ENCODE assay signal across 26 mouse cellular contexts in the genomic region with DNA sequence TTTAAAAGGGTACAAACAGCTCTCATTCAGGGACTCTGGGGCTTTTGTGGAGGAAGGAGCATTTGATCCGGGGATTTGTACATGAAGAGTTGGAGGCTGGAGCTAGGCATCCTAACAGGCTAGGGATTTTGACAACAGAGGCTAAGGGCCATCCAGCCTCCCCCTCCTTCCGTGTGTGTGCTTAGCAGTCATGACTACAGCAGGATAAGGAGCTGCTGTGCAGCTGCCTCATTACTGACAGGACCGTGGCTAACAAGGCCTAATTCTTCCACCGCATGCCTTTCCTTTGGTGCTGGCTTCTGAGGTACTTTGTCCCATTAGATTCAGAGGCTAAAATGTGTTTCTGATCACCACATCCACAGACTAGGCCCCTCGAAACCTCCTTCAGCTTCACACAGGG.
DNase-seq lines count a peak whose midpoint lies in the region; ATAC-seq and TF ChIP-seq lines count a peak whose summit lies in the region.
"Had no signal": no experiment of that assay in that cellular context is flagged by ENCODE, and none has a peak within 500 bp of the region (broad histone marks: within the 10 kb centered on the region; RNA-seq: fewer than 3 reads in every experiment).

No protein-coding gene starts in this region.

- no peak for TF ChIP-seq POLR2A in brain, embryonic 14.5 days (IDR thresholded peaks at IDR 0.05; ENCODE audit: borderline replicate concordance, extremely low read depth, insufficient read depth, insufficient read length, poor library complexity, severe bottlenecking)

- no peaks in the 10 kb centered on the region for H3K4me1 ChIP-seq in embryonic facial prominence, embryonic 14.5 days (ENCODE audit: control insufficient read depth, insufficient read depth, low read length)
- H3K4me1 ChIP-seq: forebrain, embryonic 15.5 days; heart, embryonic 13.5 days; hindbrain, embryonic 12.5 days; limb, embryonic 15.5 days; lung, embryonic 15.5 days; megakaryocyte, embryonic 14.5 days had no signal

- no peaks in the 10 kb centered on the region for H3K27me3 ChIP-seq in embryonic facial prominence, embryonic 14.5 days (replicated peaks; ENCODE audit: control insufficient read depth, insufficient read depth, low read length)
- H3K27me3 ChIP-seq: embryonic facial prominence, embryonic 13.5 days; forebrain, embryonic 15.5 days; heart, embryonic 13.5 days; hindbrain, embryonic 12.5 days; limb, embryonic 15.5 days; lung, embryonic 15.5 days; megakaryocyte, embryonic 14.5 days had no signal

- no peaks in the 10 kb centered on the region for H3K9me3 ChIP-seq in embryonic facial prominence, embryonic 14.5 days (ENCODE audit: control insufficient read depth, low read length)
- H3K9me3 ChIP-seq: embryonic facial prominence, embryonic 13.5 days; forebrain, embryonic 15.5 days; heart, embryonic 13.5 days; limb, embryonic 15.5 days; lung, embryonic 15.5 days had no signal

- 41% methylated on average over 5 of the region's 5 CpGs for WGBS in embryonic facial prominence, embryonic 14.5 days

- H3K9ac ChIP-seq in embryonic facial prominence, embryonic 14.5 days (ENCODE audit: low read depth, low read length): no peak overlapping the region
- H3K9ac ChIP-seq: embryonic facial prominence, embryonic 13.5 days; forebrain, embryonic 15.5 days; heart, embryonic 13.5 days; hindbrain, embryonic 12.5 days; limb, embryonic 15.5 days; liver, embryonic 14.5 days; lung, embryonic 15.5 days had no signal

- H3K4me2 ChIP-seq in embryonic facial prominence, embryonic 14.5 days (ENCODE audit: low read depth, low read length): no peak overlapping the region
- H3K4me2 ChIP-seq: embryonic facial prominence, embryonic 13.5 days; forebrain, embryonic 15.5 days; heart, embryonic 13.5 days; hindbrain, embryonic 12.5 days; limb, embryonic 15.5 days; lung, embryonic 15.5 days had no signal

- DNase-seq in kidney, adult 18-20 months: peak; percentile 1
- DNase-seq in kidney, adult 11 months: no peak
- peak; percentile 32 for DNase-seq in brain, embryonic 14.5 days (ENCODE audit: low read depth)
- DNase-seq in embryonic facial prominence, embryonic 14.5 days (ENCODE audit: low spot score): peak; percentile 52
- DNase-seq in retina, postnatal 7 days (ENCODE audit: low read depth, low spot score): peak; percentile 2
- DNase-seq in spleen, adult 12 weeks (ENCODE audit: low spot score): no peak
- DNase-seq: adrenal gland, adult 2 months; cerebellum, adult 18-20 months; cerebellum, postnatal 14 days; gastrocnemius, postnatal 14 days; heart, adult 18-20 months; heart, postnatal 14 days; kidney, adult 9 months; kidney, postnatal 14 days; lung, postnatal 36 days; right cerebral cortex, adult 18-20 months; right cerebral cortex, postnatal 4 days had no signal

- H3K36me3 ChIP-seq in embryonic facial prominence, embryonic 14.5 days (ENCODE audit: control insufficient read depth, insufficient read depth, low read length): no peaks in the 10 kb centered on the region
- H3K36me3 ChIP-seq: embryonic facial prominence, embryonic 13.5 days; forebrain, embryonic 15.5 days; heart, embryonic 13.5 days; hindbrain, embryonic 12.5 days; limb, embryonic 15.5 days; lung, embryonic 15.5 days had no signal

- no peak overlapping the region for H3K4me3 ChIP-seq in embryonic facial prominence, embryonic 14.5 days (ENCODE audit: low read depth, low read length)
- H3K4me3 ChIP-seq: embryonic facial prominence, embryonic 13.5 days; forebrain, embryonic 15.5 days; heart, embryonic 13.5 days; hindbrain, embryonic 12.5 days; limb, embryonic 15.5 days; lung, embryonic 15.5 days; megakaryocyte, embryonic 14.5 days had no signal

- peak; percentile 74 for ATAC-seq in embryonic facial prominence, embryonic 14.5 days (ENCODE audit: low read depth)
- ATAC-seq in frontal cortex, adult (ENCODE audit: low TSS enrichment): no peak
- ATAC-seq: forebrain, embryonic 15.5 days had no signal

- H3K27ac ChIP-seq in embryonic facial prominence, embryonic 14.5 days (replicated peaks; ENCODE audit: low read depth, low read length): no peak overlapping the region
- H3K27ac ChIP-seq: embryonic facial prominence, embryonic 13.5 days; forebrain, embryonic 15.5 days; heart, embryonic 13.5 days; hindbrain, embryonic 12.5 days; limb, embryonic 15.5 days; liver, embryonic 14.5 days; lung, embryonic 15.5 days had no signal

- TF ChIP-seq CTCF in brain, embryonic 14.5 days (IDR thresholded peaks at IDR 0.05; ENCODE audit: borderline replicate concordance, extremely low read depth, insufficient read depth, insufficient read length): no peak

Comparison
In these comparisons a context has a peak if more than half of its experiments do, and no peak if none do; other contexts are left out.
1. DNase-seq: peak in kidney, adult 18-20 months (single experiment), brain, embryonic 14.5 days (single experiment), embryonic facial prominence, embryonic 14.5 days (single experiment) and retina, postnatal 7 days (single experiment); none in kidney, adult 11 months (single experiment) and spleen, adult 12 weeks (single experiment).